Mouse (Mus musculus) stomach, postnatal 0 days (tissue): Measurements from ENCODE around the gene Galnt4.

ENCODE experiments used
- CTCF ChIP-seq: IDR thresholded peaks from 2 replicates; pipeline ENCODE4 v1.5.1; 2016; ENCODE audit warnings: antibody characterized with exemption, low read depth, mild to moderate bottlenecking, moderate library complexity
- EP300 ChIP-seq: optimal IDR thresholded peaks from 2 replicates; pipeline ENCODE3; 2016; ENCODE audit warnings: antibody characterized with exemption

DNA sequence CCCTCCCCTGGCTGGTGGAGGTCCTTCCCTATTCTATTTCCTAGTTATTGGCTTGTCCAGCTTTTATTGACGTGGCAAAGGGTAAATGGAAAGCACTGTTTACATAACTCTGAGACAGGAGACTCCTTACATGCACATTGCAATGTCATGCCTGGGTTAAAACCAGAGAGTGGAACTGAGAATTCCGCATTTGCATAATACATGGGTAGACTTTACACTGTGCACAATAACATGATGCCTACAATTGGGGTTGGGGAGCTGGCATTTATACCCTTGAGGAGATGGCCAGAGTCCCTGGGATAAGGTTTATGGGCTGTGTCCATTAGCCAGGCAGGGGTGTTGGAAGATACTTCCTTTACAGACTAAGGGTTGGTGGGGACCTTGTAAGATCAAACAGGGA lies 14.6 kb upstream of the Galnt4 start:
- TF ChIP-seq CTCF (no peak), EP300 (no peak)
